Mouse (Mus musculus) G1E (cell line): Measurements from ENCODE around the gene Pmf1. TPM values are rescaled to one million over a fixed set of nuclear protein-coding genes. Genes with fewer than 3 reads are reported as not detected.

Experiments used
- ATAC-seq: 2 replicates; pipeline ENCODE4 v1.8.0; 2016; ENCODE audit warnings: mild to moderate bottlenecking; ENCODE audit not compliant: insufficient number of reproducible peaks, poor library complexity, low FRiP score, severe bottlenecking; ENCODE audit errors: extremely low read depth
- DNase-seq: peaks from one replicate; pipeline ENCODE4 v3.0.0; 2012; ENCODE audit warnings: low spot score
- H3K27me3 ChIP-seq: 2 replicates; pipeline ENCODE4 v1.6.1; 2012; ENCODE audit warnings: mild to moderate bottlenecking, low read length, inconsistent platforms; ENCODE audit not compliant: insufficient read depth
- H3K36me3 ChIP-seq: replicated peaks from 2 replicates; pipeline ENCODE3; 2012; ENCODE audit warnings: mild to moderate bottlenecking, inconsistent platforms
- H3K4me1 ChIP-seq: 2 replicates; pipeline ENCODE4 v1.6.1; 2012; ENCODE audit warnings: low read depth, low read length, inconsistent platforms, mixed read lengths; ENCODE audit not compliant: insufficient read depth
- H3K4me3 ChIP-seq: 2 replicates; pipeline ENCODE4 v1.5.1; 2012; ENCODE audit warnings: low read depth, mild to moderate bottlenecking, inconsistent platforms, low read length, moderate library complexity, mixed read lengths
- H3K9me3 ChIP-seq: replicated peaks from 2 replicates; pipeline ENCODE4 v1.6.1; 2012; ENCODE audit warnings: inconsistent platforms
- CTCF ChIP-seq: IDR thresholded peaks from 2 replicates; pipeline ENCODE4 v1.5.1; 2012; ENCODE audit warnings: low read depth, low read length, inconsistent platforms, mixed read lengths
- GATA1 ChIP-seq: IDR thresholded peaks from 2 replicates; pipeline ENCODE4 v1.6.1; 2012; ENCODE audit warnings: borderline replicate concordance, low read length, inconsistent platforms, mixed read lengths
- GATA2 ChIP-seq: IDR thresholded peaks from 2 replicates; pipeline ENCODE4 v1.6.1; 2012; ENCODE audit warnings: low read depth, low read length, inconsistent platforms, borderline replicate concordance
- POLR2AphosphoS5 ChIP-seq: IDR thresholded peaks from 2 replicates; pipeline ENCODE4 v1.6.1; 2012; ENCODE audit warnings: low read depth, low read length, inconsistent platforms; ENCODE audit not compliant: insufficient replicate concordance
- TAL1 ChIP-seq: conservative IDR thresholded peaks from 2 replicates; pipeline ENCODE4 v1.6.1; 2012; ENCODE audit warnings: low read depth, low read length, inconsistent platforms, mixed read lengths
- polyA plus RNA-seq: library from polyadenylated mRNA; stranded (reverse); fragments of >175 nt; gene quantifications from 2 replicates; pipeline ENCODE4 v1.2.3, GENCODE M21; 2012
- total RNA-seq, 2 experiments: library from RNA; stranded (forward) in 1 of 2; stranded (reverse) in 1 of 2; fragments of 200-1000 nt in 1 of 2; fragments of >200 nt in 1 of 2; fragmentation: Nextera tagmentation in 1 of 2; gene quantifications; 2 replicates each; pipeline ENCODE4 v1.2.3; 2014 to 2017

The Pmf1 gene
- total and polyA plus RNA-seq, 3 experiments: 110 to 273 (median 254) TPM

GRCm38 (mm10) chr3:88453986-88454385, 43.9 kb upstream of the Pmf1 start:
- H3K4me1 ChIP-seq: peaks cover 49% of the 10 kb centered on the region
- ATAC-seq: no peak

GRCm38 (mm10) chr3:88453369-88453768, 43.2 kb upstream of the Pmf1 start:
- DNase-seq: no peak
- TF ChIP-seq GATA2 (no peak), POLR2AphosphoS5 (no peak), TAL1 (no peak), GATA1 (no peak), CTCF (no peak)
- Histone ChIP-seq H3K36me3 (peaks cover 2% of the 10 kb centered on the region), H3K9me3 (no peaks in the 10 kb centered on the region), H3K4me1 (peaks cover 50% of the 10 kb centered on the region), H3K4me3 (no peak overlapping the region), H3K27me3 (peaks cover 84% of the 10 kb centered on the region)
- ATAC-seq: no peak

More at GRCm38 (mm10) chr3:88453986-88454385, 43.9 kb upstream of the Pmf1 start:
- Histone ChIP-seq H3K27me3 (peaks cover 84% of the 10 kb centered on the region), H3K9me3 (no peaks in the 10 kb centered on the region), H3K36me3 (peaks cover 2% of the 10 kb centered on the region), H3K4me3 (no peak overlapping the region; the same call in 1 of the 2 replicates)
- DNase-seq: no peak
- TF ChIP-seq POLR2AphosphoS5 (no peak), TAL1 (no peak), GATA1 (no peak), GATA2 (no peak), CTCF (no peak)

GRCm38 (mm10) chr3:88452716-88453115, 42.6 kb upstream of the Pmf1 start:
- Histone ChIP-seq H3K9me3 (no peaks in the 10 kb centered on the region), H3K36me3 (peaks cover 4% of the 10 kb centered on the region), H3K27me3 (peaks cover 86% of the 10 kb centered on the region), H3K4me3 (no peak overlapping the region), H3K4me1 (peaks cover 55% of the 10 kb centered on the region)
- DNase-seq: no peak
- ATAC-seq: no peak
- TF ChIP-seq CTCF (no peak), POLR2AphosphoS5 (no peak), GATA2 (no peak), TAL1 (no peak), GATA1 (no peak)

- H3K4me1 ChIP-seq: peaks cover 55% of the 10 kb centered on the region
- H3K27me3 ChIP-seq: peaks cover 88% of the 10 kb centered on the region
- no peaks in the 10 kb centered on the region for H3K9me3 ChIP-seq
- DNase-seq (no peak), ATAC-seq (no peak)
- no peak overlapping the region for H3K4me3 ChIP-seq
- H3K36me3 ChIP-seq: peaks cover 4% of the 10 kb centered on the region
- TF ChIP-seq CTCF (no peak), POLR2AphosphoS5 (no peak), GATA2 (no peak), GATA1 (no peak), TAL1 (no peak)
Observed at GRCm38 (mm10) chr3:88452246-88452645, 42.1 kb upstream of the Pmf1 start.

- no peak for ATAC-seq
- H3K27me3 ChIP-seq: peaks cover 85% of the 10 kb centered on the region
- TF ChIP-seq TAL1 (no peak), GATA1 (no peak), POLR2AphosphoS5 (no peak), GATA2 (no peak), CTCF (no peak)
- no peaks in the 10 kb centered on the region for H3K9me3 ChIP-seq
- no peak for DNase-seq
- H3K36me3 ChIP-seq: peaks cover 4% of the 10 kb centered on the region
- H3K4me1 ChIP-seq: peaks cover 53% of the 10 kb centered on the region
- no peak overlapping the region for H3K4me3 ChIP-seq
Observed at GRCm38 (mm10) chr3:88450379-88451131, 40.4 kb upstream of the Pmf1 start.

- Histone ChIP-seq H3K9me3 (no peaks in the 10 kb centered on the region), H3K4me3 (no peak overlapping the region), H3K4me1 (peaks cover 42% of the 10 kb centered on the region), H3K27me3 (peaks cover 76% of the 10 kb centered on the region), H3K36me3 (peaks cover 4% of the 10 kb centered on the region)
- ATAC-seq: no peak
- DNase-seq: no peak
- TF ChIP-seq GATA2 (no peak), CTCF (no peak), TAL1 (no peak), GATA1 (no peak), POLR2AphosphoS5 (no peak)
Observed at GRCm38 (mm10) chr3:88449395-88450023, 39.4 kb upstream of the Pmf1 start.
